Mouse (Mus musculus) limb, embryonic 12.5 days (tissue): ENCODE measurements around the gene Itga5. TPM values are rescaled to one million over a fixed set of nuclear protein-coding genes. Genes with fewer than 3 reads are reported as not detected.

ENCODE experiments used
- ATAC-seq: fragments of 200-750 bp; cut with Nextera tagmentation; 2 replicates; pipeline ENCODE4 v1.8.0; 2017; ENCODE audit warnings: low read depth, moderate TSS enrichment; ENCODE audit not compliant: insufficient number of reproducible peaks, insufficient read depth, low FRiP score, low TSS enrichment
- H3K27ac ChIP-seq: fragments of 300-500 bp; sonication (generic); 2 replicates; pipeline ENCODE4 v1.5.1; 2016; ENCODE audit warnings: mild to moderate bottlenecking, moderate library complexity
- H3K27me3 ChIP-seq: fragments of 300-500 bp; sonication (generic); 2 replicates; pipeline ENCODE4 v1.6.1; 2016; ENCODE audit warnings: mild to moderate bottlenecking, moderate library complexity
- H3K36me3 ChIP-seq: fragments of 300-500 bp; sonication (generic); 2 replicates; pipeline ENCODE4 v1.6.1; 2016; ENCODE audit warnings: mild to moderate bottlenecking, moderate library complexity
- H3K4me1 ChIP-seq: fragments of 300-500 bp; sonication (generic); replicated peaks from 2 replicates; pipeline ENCODE4 v1.6.1; 2016
- H3K4me2 ChIP-seq: fragments of 300-500 bp; sonication (generic); 2 replicates; pipeline ENCODE4 v1.6.1; 2016; ENCODE audit warnings: mild to moderate bottlenecking, moderate library complexity
- H3K4me3 ChIP-seq: fragments of 300-500 bp; sonication (generic); replicated peaks from 2 replicates; pipeline ENCODE4 v1.5.1; 2016; ENCODE audit warnings: mild to moderate bottlenecking
- H3K9ac ChIP-seq: fragments of 300-500 bp; sonication (generic); replicated peaks from 2 replicates; pipeline ENCODE4 v1.6.1; 2016; ENCODE audit warnings: mild to moderate bottlenecking, moderate library complexity
- H3K9me3 ChIP-seq: fragments of 300-500 bp; sonication (generic); 2 replicates; pipeline ENCODE4 v1.6.1; 2016; ENCODE audit warnings: mild to moderate bottlenecking, moderate library complexity
- WGBS: fragments of 180-500 bp; shearing (Covaris S2); methylation state at CpG from one replicate; pipeline ENCODE4 v1.1.7; 2016; 5-methylcytosine and 5-hydroxymethylcytosine counted together
- microRNA-seq: library from miRNA; unstranded; fragments of <30 nt; microRNA quantifications from one replicate; pipeline ENCODE4, GENCODE M21; 2017
- polyA plus RNA-seq: library from polyadenylated mRNA; unstranded; fragments of >200 nt; fragmentation: Nextera tagmentation; extraction: Ambion mirVana; gene quantifications from 2 replicates; pipeline ENCODE4 v1.2.1, GENCODE M21; 2016

Itga5 gene
- polyA plus RNA-seq, 1 experiment from 2014 or later: 45.1 TPM

DNA sequence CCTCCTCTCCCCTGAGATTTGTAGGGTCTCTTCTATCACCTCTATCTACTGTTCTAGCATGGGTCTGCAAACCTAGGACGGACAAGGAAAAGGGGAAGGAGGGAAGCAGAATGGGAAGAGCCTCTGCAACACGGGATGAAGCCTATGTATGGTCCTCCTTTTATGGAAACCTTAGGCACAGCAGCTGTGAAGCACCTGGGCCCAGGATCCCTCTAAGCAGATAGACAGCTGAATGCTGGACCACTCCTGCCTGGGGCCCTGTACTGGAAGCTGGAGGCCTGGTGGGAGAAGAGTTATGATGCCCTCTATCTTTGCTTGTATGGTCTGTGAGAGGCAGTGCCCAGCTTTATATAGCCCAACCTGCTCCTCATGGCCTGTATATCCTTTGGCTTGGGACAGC is 66.0 kb downstream of the Itga5 start:
- H3K4me2 ChIP-seq: peak overlapping the region; percentile 57
- WGBS: 2% methylated on average over 2 of the region's 2 CpGs
- peaks cover 16% of the 10 kb centered on the region for H3K36me3 ChIP-seq
- peaks cover 92% of the 10 kb centered on the region for H3K4me1 ChIP-seq
- no peaks in the 10 kb centered on the region for H3K9me3 ChIP-seq
- peak overlapping the region; percentile 40; the same call in 1 of the 2 replicates for H3K9ac ChIP-seq
- H3K4me3 ChIP-seq: peak overlapping the region; percentile 28
- ATAC-seq: no peak
- H3K27ac ChIP-seq: peak overlapping the region; percentile 98
- H3K27me3 ChIP-seq: no peaks in the 10 kb centered on the region

GRCm38 (mm10) chr15:103300067-103300471 is 66.5 kb downstream of the Itga5 start:
- ATAC-seq: peak; percentile 54
- Histone ChIP-seq H3K9me3 (no peaks in the 10 kb centered on the region), H3K27ac (peak overlapping the region; percentile 98), H3K4me3 (peak overlapping the region; percentile 28), H3K9ac (peak overlapping the region; percentile 40; the same call in 1 of the 2 replicates), H3K4me2 (peak overlapping the region; percentile 57), H3K36me3 (peaks cover 16% of the 10 kb centered on the region), H3K4me1 (peaks cover 96% of the 10 kb centered on the region), H3K27me3 (no peaks in the 10 kb centered on the region)
- 2% methylated on average over 18 of the region's 18 CpGs for WGBS

DNA sequence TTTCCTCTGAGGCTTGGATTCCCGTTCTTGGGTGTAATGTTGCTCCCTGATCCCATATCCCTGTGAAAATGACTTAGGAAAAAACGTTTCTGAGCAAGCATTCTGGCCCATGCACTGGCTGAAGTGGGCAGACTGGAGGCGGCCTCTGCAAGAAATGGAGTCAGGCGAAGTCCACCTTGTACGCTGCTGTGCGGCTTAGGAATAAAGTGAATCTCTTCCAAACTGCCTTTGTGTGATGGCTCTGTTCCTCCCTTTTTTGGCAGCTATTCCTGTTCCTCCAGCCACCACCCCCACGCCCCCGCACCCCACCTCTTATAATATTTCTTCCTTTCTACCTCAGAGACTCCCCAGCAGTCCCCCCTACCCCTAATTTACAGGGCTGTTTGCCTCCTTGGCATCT is 66.9 kb downstream of the Itga5 start:
- ATAC-seq: no peak
- Histone ChIP-seq H3K36me3 (peaks cover 16% of the 10 kb centered on the region), H3K4me3 (peak overlapping the region; percentile 28), H3K27ac (peak overlapping the region; percentile 98), H3K4me2 (peak overlapping the region; percentile 57), H3K9me3 (no peaks in the 10 kb centered on the region), H3K27me3 (no peaks in the 10 kb centered on the region), H3K4me1 (peaks cover 99% of the 10 kb centered on the region), H3K9ac (peak overlapping the region; percentile 40; the same call in 1 of the 2 replicates)
- 21% methylated on average over 8 of the region's 8 CpGs for WGBS

GRCm38 (mm10) chr15:103298861-103299616 is 67.5 kb downstream of the Itga5 start:
- Histone ChIP-seq H3K4me2 (peak overlapping the region; percentile 57), H3K9me3 (no peaks in the 10 kb centered on the region), H3K27me3 (no peaks in the 10 kb centered on the region), H3K27ac (peak overlapping the region; percentile 98), H3K9ac (0 out of 2 replicates have a peak overlapping the region, but pooled peaks have one; percentile 1), H3K36me3 (peaks cover 16% of the 10 kb centered on the region), H3K4me1 (peaks cover 96% of the 10 kb centered on the region), H3K4me3 (no peak overlapping the region)
- 48% methylated on average over 5 of the region's 5 CpGs for WGBS
- ATAC-seq: no peak

- Histone ChIP-seq H3K9ac (no peak overlapping the region), H3K27ac (peak overlapping the region; percentile 98), H3K36me3 (peaks cover 25% of the 10 kb centered on the region), H3K4me2 (no peak overlapping the region), H3K27me3 (no peaks in the 10 kb centered on the region), H3K9me3 (no peaks in the 10 kb centered on the region), H3K4me3 (no peak overlapping the region), H3K4me1 (peaks cover 86% of the 10 kb centered on the region)
- ATAC-seq: no peak
- WGBS: 55% methylated on average over 3 of the region's 3 CpGs
These were observed 68.5 kb downstream of the Itga5 start for GRCm38 (mm10) chr15:103298026-103298425.

DNA sequence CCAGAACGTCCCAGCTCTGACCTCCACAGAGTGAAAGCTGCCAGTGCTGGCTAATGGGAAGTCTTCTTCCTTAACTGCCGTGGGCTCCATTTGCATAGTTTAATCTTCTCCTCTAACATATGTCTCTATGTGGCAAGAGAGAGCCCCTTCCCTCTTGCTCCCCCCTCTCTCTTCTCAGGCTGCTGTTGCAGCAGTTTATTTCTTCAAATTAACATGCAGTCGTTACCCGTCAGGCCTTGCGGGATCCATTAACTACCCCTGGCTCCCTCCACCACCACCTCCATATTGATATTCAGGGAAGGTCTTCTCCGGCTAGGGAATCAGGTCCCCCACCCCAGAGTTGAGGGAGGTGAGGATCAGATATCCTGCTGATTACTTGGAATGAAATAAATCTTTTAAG is 69.2 kb downstream of the Itga5 start:
- 29% methylated on average over 6 of the region's 6 CpGs for WGBS
- Histone ChIP-seq H3K27ac (peak overlapping the region; percentile 97), H3K4me1 (peaks cover 79% of the 10 kb centered on the region), H3K9me3 (no peaks in the 10 kb centered on the region), H3K4me3 (no peak overlapping the region), H3K36me3 (peaks cover 32% of the 10 kb centered on the region), H3K9ac (no peak overlapping the region), H3K27me3 (no peaks in the 10 kb centered on the region), H3K4me2 (no peak overlapping the region)
- ATAC-seq: no peak

GRCm38 (mm10) chr15:103295851-103296250 is 70.7 kb downstream of the Itga5 start:
- peaks cover 45% of the 10 kb centered on the region for H3K36me3 ChIP-seq
- 1% methylated on average over 5 of the region's 5 CpGs for WGBS
- H3K27ac ChIP-seq: peak overlapping the region; percentile 97
- peaks cover 74% of the 10 kb centered on the region for H3K4me1 ChIP-seq
- peak overlapping the region; percentile 16; the same call in 1 of the 2 replicates for H3K4me2 ChIP-seq
- no peaks in the 10 kb centered on the region for H3K27me3 ChIP-seq
- peak overlapping the region; percentile 18; the same call in 1 of the 2 replicates for H3K9ac ChIP-seq
- peak; percentile 68 for ATAC-seq
- no peak overlapping the region for H3K4me3 ChIP-seq
- no peaks in the 10 kb centered on the region for H3K9me3 ChIP-seq

- H3K27me3 ChIP-seq: no peaks in the 10 kb centered on the region
- no peak for ATAC-seq
- peaks cover 57% of the 10 kb centered on the region for H3K36me3 ChIP-seq
- no peak overlapping the region for H3K4me3 ChIP-seq
- H3K9ac ChIP-seq: no peak overlapping the region
- WGBS: 33% methylated on average over 2 of the region's 2 CpGs
- H3K4me1 ChIP-seq: peaks cover 74% of the 10 kb centered on the region
- H3K27ac ChIP-seq: peak overlapping the region; percentile 76
- no peak overlapping the region for H3K4me2 ChIP-seq
- no peaks in the 10 kb centered on the region for H3K9me3 ChIP-seq
These were observed 71.9 kb downstream of the Itga5 start for GRCm38 (mm10) chr15:103294649-103295048.

Small RNAs within 50 kb of the gene (microRNA-seq; reads per million reads assigned to microRNA genes)
- gene Mir6963: not detected

Other genes with a start within 250 kb of the Itga5 start
- gene Smug1, start 199.7 kb downstream of the Itga5 start, polyA plus RNA-seq: 14.6 and 15.2 TPM in 2 replicates
- 201 and 206 TPM in 2 replicates for gene Cbx5, start 126.9 kb downstream of the Itga5 start, polyA plus RNA-seq
- 1,378 and 1,438 TPM in 2 replicates for gene Hnrnpa1, start 126.3 kb downstream of the Itga5 start, polyA plus RNA-seq
- gene Nfe2, start 108.4 kb downstream of the Itga5 start, polyA plus RNA-seq: 4.6 and 4.7 TPM in 2 replicates
- 252 and 259 TPM in 2 replicates for gene Copz1, start 94.0 kb downstream of the Itga5 start, polyA plus RNA-seq
- gene Gpr84, start 56.2 kb downstream of the Itga5 start, polyA plus RNA-seq: 0.31 and 0.44 TPM in 2 replicates
- 11.2 and 13.3 TPM in 2 replicates for gene Zfp385a, start 26.7 kb downstream of the Itga5 start, polyA plus RNA-seq
- not detected in 2 replicates for gene Gtsf1, start 63.7 kb upstream of the Itga5 start, polyA plus RNA-seq
- not detected in 2 replicates for gene Gtsf2, start 81.7 kb upstream of the Itga5 start, polyA plus RNA-seq
- 1.4 and 1.7 TPM in 2 replicates for gene Nckap1l, start 87.0 kb upstream of the Itga5 start, polyA plus RNA-seq
- gene Pde1b, start 136.3 kb upstream of the Itga5 start, polyA plus RNA-seq: 4.2 and 4.5 TPM in 2 replicates
- gene Ppp1r1a, start 171.2 kb upstream of the Itga5 start, polyA plus RNA-seq: 7.9 and 10.1 TPM in 2 replicates
- not detected in 2 replicates for gene Glycam1, start 198.3 kb upstream of the Itga5 start, polyA plus RNA-seq